Mouse (Mus musculus) kidney, postnatal 0 days (tissue): ENCODE data around the gene Gm20696. TPM values are rescaled to one million over a fixed set of nuclear protein-coding genes. Genes with fewer than 3 reads are reported as not detected.

Experiments used
- ATAC-seq: fragments of 200-750 bp; cut with Nextera tagmentation; replicated peaks from 2 replicates; pipeline ENCODE4 v1.8.0; 2017; ENCODE audit warnings: low read depth, moderate number of reproducible peaks, moderate TSS enrichment, moderate library complexity; ENCODE audit not compliant: low FRiP score
- DNase-seq: peaks from one replicate; pipeline ENCODE4 v3.0.0-alpha.2; 2016; ENCODE audit warnings: low spot score
- H3K27ac ChIP-seq: fragments of 300-500 bp; sonication (generic); 2 replicates; pipeline ENCODE4 v1.5.1; 2014; ENCODE audit warnings: mild to moderate bottlenecking
- H3K27me3 ChIP-seq: fragments of 300-500 bp; sonication (generic); 2 replicates; pipeline ENCODE4 v1.6.1; 2014; ENCODE audit warnings: low read length, mixed read lengths; ENCODE audit not compliant: insufficient read depth
- H3K36me3 ChIP-seq: fragments of 300-500 bp; sonication (generic); 2 replicates; pipeline ENCODE4 v1.6.1; 2014; ENCODE audit warnings: low read length, mixed read lengths; ENCODE audit not compliant: insufficient read depth
- H3K4me1 ChIP-seq: fragments of 300-500 bp; sonication (generic); replicated peaks from 2 replicates; pipeline ENCODE4 v1.6.1; 2014; ENCODE audit warnings: antibody characterized with exemption, low read length, mixed read lengths; ENCODE audit not compliant: insufficient read depth
- H3K4me2 ChIP-seq: fragments of 300-500 bp; sonication (generic); 2 replicates; pipeline ENCODE4 v1.6.1; 2014; ENCODE audit warnings: mild to moderate bottlenecking, low read length, moderate library complexity, mixed read lengths
- H3K4me3 ChIP-seq: fragments of 300-500 bp; sonication (generic); replicated peaks from 2 replicates; pipeline ENCODE4 v1.5.1; 2014; ENCODE audit warnings: low read depth, low read length
- H3K9ac ChIP-seq: fragments of 300-500 bp; sonication (generic); 2 replicates; pipeline ENCODE4 v1.6.1; 2014; ENCODE audit warnings: low read depth, low read length
- H3K9me3 ChIP-seq: fragments of 300-500 bp; sonication (generic); replicated peaks from 2 replicates; pipeline ENCODE4 v1.6.1; 2016; ENCODE audit warnings: low read length, inconsistent platforms, mixed read lengths
- CTCF ChIP-seq: IDR thresholded peaks from 2 replicates; pipeline ENCODE4 v1.5.1; 2016; ENCODE audit warnings: antibody characterized with exemption, low read depth, mild to moderate bottlenecking, moderate library complexity
- WGBS: fragments of 180-500 bp; shearing (Covaris S2); extraction: QIAGEN DNeasy Blood & Tissue Kit; methylation state at CpG from one replicate; pipeline ENCODE4 v1.1.7; 2014; 5-methylcytosine and 5-hydroxymethylcytosine counted together
- polyA plus RNA-seq: library from polyadenylated mRNA; unstranded; fragments of >200 nt; fragmentation: Nextera tagmentation; extraction: Ambion mirVana; gene quantifications from 2 replicates; pipeline ENCODE4 v1.2.1, GENCODE M21; 2015

The Gm20696 gene
- polyA plus RNA-seq, 1 experiment from 2014 or later, result 1.7 TPM

DNA sequence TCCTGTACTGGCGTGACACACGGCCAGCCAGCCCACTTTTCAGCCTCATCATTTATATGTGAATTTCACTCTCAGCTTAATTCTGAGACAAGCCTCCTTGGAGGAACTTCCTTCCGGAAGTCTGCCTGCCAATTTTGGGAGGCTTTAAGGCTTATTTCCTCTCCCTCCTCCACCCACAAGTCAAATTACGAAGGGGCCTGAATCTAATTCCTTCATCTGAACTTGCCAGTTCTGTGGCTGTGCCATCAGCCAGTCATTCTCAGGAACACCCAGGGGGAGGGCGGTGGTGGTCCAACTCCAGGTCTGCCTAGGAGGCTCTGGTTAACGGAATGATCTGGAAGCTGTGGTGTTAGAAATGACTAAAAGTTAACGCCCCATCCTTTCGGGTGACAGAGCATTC is 65.7 kb downstream of the Gm20696 start:
- H3K4me3 ChIP-seq, result no peak overlapping the region
- no peak for TF ChIP-seq CTCF
- DNase-seq, result peak; percentile 40
- peaks cover 15% of the 10 kb centered on the region for H3K4me1 ChIP-seq
- no peaks in the 10 kb centered on the region for H3K9me3 ChIP-seq
- no peak overlapping the region for H3K27ac ChIP-seq
- peak overlapping the region; percentile 10; the same call in 1 of the 2 replicates for H3K4me2 ChIP-seq
- no peaks in the 10 kb centered on the region for H3K36me3 ChIP-seq
- H3K9ac ChIP-seq, result no peak overlapping the region
- no peaks in the 10 kb centered on the region for H3K27me3 ChIP-seq
- no peak for ATAC-seq
- 48% methylated on average over 8 of the region's 8 CpGs for WGBS

GRCm38 (mm10) chr6:99600168-99600793 is 66.3 kb downstream of the Gm20696 start:
- no peak overlapping the region for H3K27ac ChIP-seq
- WGBS, result 23% methylated on average over 10 of the region's 10 CpGs
- no peaks in the 10 kb centered on the region for H3K9me3 ChIP-seq
- H3K36me3 ChIP-seq, result no peaks in the 10 kb centered on the region
- no peaks in the 10 kb centered on the region for H3K27me3 ChIP-seq
- peaks cover 15% of the 10 kb centered on the region for H3K4me1 ChIP-seq
- DNase-seq, result peak; percentile 86
- ATAC-seq, result no peak
- H3K4me2 ChIP-seq, result peak overlapping the region; percentile 35
- H3K9ac ChIP-seq, result no peak overlapping the region
- H3K4me3 ChIP-seq, result no peak overlapping the region
- TF ChIP-seq CTCF, result peak; percentile 68

- no peak for ATAC-seq
- TF ChIP-seq CTCF, result no peak
- H3K27ac ChIP-seq, result no peak overlapping the region
- H3K27me3 ChIP-seq, result no peaks in the 10 kb centered on the region
- H3K4me2 ChIP-seq, result no peak overlapping the region; the same call in 1 of the 2 replicates
- H3K4me3 ChIP-seq, result no peak overlapping the region
- DNase-seq, result peak; percentile 23
- no peak overlapping the region for H3K9ac ChIP-seq
- WGBS, result 21% methylated on average over 8 of the region's 8 CpGs
- no peaks in the 10 kb centered on the region for H3K9me3 ChIP-seq
- H3K36me3 ChIP-seq, result no peaks in the 10 kb centered on the region
- H3K4me1 ChIP-seq, result peaks cover 15% of the 10 kb centered on the region
Observed at GRCm38 (mm10) chr6:99599651-99600050, 66.9 kb downstream of the Gm20696 start.

- no peak for DNase-seq
- no peak for ATAC-seq
- Histone ChIP-seq H3K4me3 (no peak overlapping the region), H3K9ac (no peak overlapping the region), H3K27ac (no peak overlapping the region), H3K4me1 (peaks cover 15% of the 10 kb centered on the region), H3K27me3 (no peaks in the 10 kb centered on the region), H3K36me3 (no peaks in the 10 kb centered on the region), H3K4me2 (no peak overlapping the region), H3K9me3 (no peaks in the 10 kb centered on the region)
- WGBS, result 60% methylated on average over 5 of the region's 5 CpGs
- TF ChIP-seq CTCF, result no peak
Observed at GRCm38 (mm10) chr6:99599229-99599628, 67.4 kb downstream of the Gm20696 start.

DNA sequence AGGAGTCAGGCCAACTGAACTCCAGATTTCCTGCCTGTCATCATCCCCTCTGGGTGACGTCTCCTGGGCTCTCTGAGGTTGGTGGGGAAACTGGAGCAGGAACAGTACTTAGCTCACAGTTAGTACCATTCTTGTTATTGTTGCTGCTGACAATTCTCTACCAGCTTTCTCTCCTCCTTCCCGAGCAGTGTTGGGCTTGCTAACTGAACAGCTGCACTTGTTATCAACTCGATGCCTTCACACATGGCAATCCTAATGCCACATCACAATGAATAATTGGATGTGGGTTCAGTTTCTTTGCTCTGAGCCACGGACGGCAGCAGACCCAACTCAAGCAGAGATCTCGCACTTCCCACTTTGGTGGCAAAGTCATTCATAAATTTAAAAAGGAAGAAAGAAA is 89.6 kb downstream of the Gm20696 start:
- Histone ChIP-seq H3K36me3 (no peaks in the 10 kb centered on the region), H3K27ac (no peak overlapping the region), H3K4me1 (no peaks in the 10 kb centered on the region), H3K4me3 (no peak overlapping the region), H3K4me2 (no peak overlapping the region), H3K9me3 (no peaks in the 10 kb centered on the region), H3K27me3 (no peaks in the 10 kb centered on the region), H3K9ac (no peak overlapping the region)
- 70% methylated on average over 6 of the region's 6 CpGs for WGBS
- DNase-seq, result no peak
- no peak for ATAC-seq
- no peak for TF ChIP-seq CTCF

DNA sequence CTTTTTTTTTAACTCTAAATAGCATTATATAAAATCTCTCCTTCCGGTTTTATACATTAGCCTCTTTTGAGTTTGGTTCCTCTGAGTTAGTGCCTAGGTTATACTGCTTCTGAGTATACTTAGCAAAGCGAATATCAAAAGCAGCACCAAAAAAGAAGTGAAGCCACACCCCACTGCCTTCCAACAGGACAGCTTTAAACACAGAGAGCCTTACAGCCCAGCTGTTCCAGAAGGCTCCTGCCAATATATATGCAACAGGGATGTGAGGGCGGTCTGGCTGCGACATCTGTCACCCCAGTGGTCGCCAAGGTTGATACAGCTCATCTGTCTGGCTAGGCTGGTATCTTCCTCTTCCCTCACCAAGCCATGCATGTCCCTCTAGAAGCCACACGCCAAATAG is 91.0 kb downstream of the Gm20696 start:
- Histone ChIP-seq H3K4me2 (no peak overlapping the region), H3K36me3 (no peaks in the 10 kb centered on the region), H3K4me1 (no peaks in the 10 kb centered on the region), H3K27ac (no peak overlapping the region), H3K9me3 (no peaks in the 10 kb centered on the region), H3K27me3 (no peaks in the 10 kb centered on the region), H3K4me3 (no peak overlapping the region), H3K9ac (no peak overlapping the region)
- 63% methylated on average over 6 of the region's 6 CpGs for WGBS
- DNase-seq (no peak), ATAC-seq (no peak)
- no peak for TF ChIP-seq CTCF

- TF ChIP-seq CTCF, result peak; percentile 29; the same call in 1 of the 2 replicates
- 87% methylated on average over 2 of the region's 2 CpGs for WGBS
- Histone ChIP-seq H3K4me2 (no peak overlapping the region), H3K4me1 (no peaks in the 10 kb centered on the region), H3K36me3 (no peaks in the 10 kb centered on the region), H3K9ac (no peak overlapping the region), H3K27ac (no peak overlapping the region), H3K4me3 (no peak overlapping the region), H3K9me3 (no peaks in the 10 kb centered on the region), H3K27me3 (no peaks in the 10 kb centered on the region)
- DNase-seq, result no peak
- ATAC-seq, result no peak
Observed at GRCm38 (mm10) chr6:99573343-99573742, 93.3 kb downstream of the Gm20696 start.
